Mouse (Mus musculus) B cell, adult (primary cell): ENCODE data around the gene Pfdn4. TPM values are rescaled to one million over a fixed set of nuclear protein-coding genes. Genes with fewer than 3 reads are reported as not detected.

Source experiments
- total RNA-seq: library from RNA; stranded (reverse); gene quantifications from 4 replicates; pipeline ENCODE4 v1.2.4, GENCODE M21; 2023; ENCODE audit not compliant: inconsistent age

Gene Pfdn4
- 12.8 to 25.0 TPM (median 16.3 TPM) in 4 replicates for total RNA-seq

GRCm38 (mm10) chr2:170496154-170496930, at the start of gene Pfdn4:
Gene Pfdn4 (plus strand): TSS chr2:170496428.

GRCm38 (mm10) chr2:170497091-170497566, 901 bp downstream of the Pfdn4 start, which contains the start of gene Cyp24a1:
Gene Cyp24a1 (minus strand): TSS chr2:170497145.

Other genes starting within 250 kb of the Pfdn4 start
- gene Bcas1, start 68.6 kb upstream of the Pfdn4 start, total RNA-seq, result 0.61 to 1.2 TPM (median 0.81 TPM) in 3 of 4 replicates, not detected in the other
- gene Cyp24a1, start 717 bp downstream of the Pfdn4 start, total RNA-seq, result not detected in 4 replicates
- gene 4930470P17Rik, start 105.6 kb downstream of the Pfdn4 start, total RNA-seq, result not detected in 4 replicates
- gene Dok5, start 235.4 kb downstream of the Pfdn4 start, total RNA-seq, result not detected in 4 replicates